Mouse (Mus musculus) midbrain, embryonic 14.5 days (tissue): Measurements from ENCODE around the gene Snx9. TPM values are rescaled to one million over a fixed set of nuclear protein-coding genes. Genes with fewer than 3 reads are reported as not detected.

ENCODE experiments used
- ATAC-seq: fragments of 200-750 bp; cut with Nextera tagmentation; 2 replicates; pipeline ENCODE4 v1.8.0; 2017; ENCODE audit warnings: moderate number of reproducible peaks, moderate library complexity; ENCODE audit not compliant: low FRiP score, low TSS enrichment
- DNase-seq: peaks from one replicate; pipeline ENCODE4 v3.0.0-alpha.2; 2015
- H3K27ac ChIP-seq: fragments of 300-500 bp; sonication (generic); replicated peaks from 2 replicates; pipeline ENCODE4 v1.5.1; 2014; ENCODE audit warnings: mild to moderate bottlenecking, low read depth, low read length, moderate library complexity
- H3K27me3 ChIP-seq: fragments of 300-500 bp; sonication (generic); 2 replicates; pipeline ENCODE4 v1.6.1; 2014; ENCODE audit warnings: low read length, control low read depth, mixed read lengths; ENCODE audit not compliant: control insufficient read depth, insufficient read depth
- H3K36me3 ChIP-seq: fragments of 300-500 bp; sonication (generic); 2 replicates; pipeline ENCODE4 v1.6.1; 2014; ENCODE audit warnings: low read length, control low read depth; ENCODE audit not compliant: control insufficient read depth, insufficient read depth
- H3K4me1 ChIP-seq: fragments of 300-500 bp; sonication (generic); 2 replicates; pipeline ENCODE4 v1.6.1; 2014; ENCODE audit warnings: mild to moderate bottlenecking, antibody characterized with exemption, low read length, control low read depth; ENCODE audit not compliant: control insufficient read depth, insufficient read depth
- H3K4me2 ChIP-seq: fragments of 300-500 bp; sonication (generic); 2 replicates; pipeline ENCODE4 v1.6.1; 2014; ENCODE audit warnings: mild to moderate bottlenecking, low read length, moderate library complexity
- H3K4me3 ChIP-seq: fragments of 300-500 bp; sonication (generic); replicated peaks from 2 replicates; pipeline ENCODE4 v1.5.1; 2014; ENCODE audit warnings: low read depth, low read length
- H3K9ac ChIP-seq: fragments of 300-500 bp; sonication (generic); replicated peaks from 2 replicates; pipeline ENCODE4 v1.6.1; 2014; ENCODE audit warnings: mild to moderate bottlenecking, low read length, moderate library complexity
- H3K9me3 ChIP-seq: fragments of 300-500 bp; sonication (generic); 2 replicates; pipeline ENCODE4 v1.6.1; 2016; ENCODE audit warnings: low read length, control low read depth, mixed read lengths; ENCODE audit not compliant: control insufficient read depth
- WGBS: fragments of 180-500 bp; shearing (Covaris S2); extraction: QIAGEN DNeasy Blood & Tissue Kit; methylation state at CpG from one replicate; pipeline ENCODE4 v1.1.7; 2014; 5-methylcytosine and 5-hydroxymethylcytosine counted together
- polyA plus RNA-seq: library from polyadenylated mRNA; unstranded; fragments of >200 nt; fragmentation: Nextera tagmentation; extraction: Ambion mirVana; gene quantifications from 2 replicates; pipeline ENCODE4 v1.2.1, GENCODE M21; 2014

Snx9 gene
- polyA plus RNA-seq, 1 experiment from 2014 or later: 8.3 TPM

DNA sequence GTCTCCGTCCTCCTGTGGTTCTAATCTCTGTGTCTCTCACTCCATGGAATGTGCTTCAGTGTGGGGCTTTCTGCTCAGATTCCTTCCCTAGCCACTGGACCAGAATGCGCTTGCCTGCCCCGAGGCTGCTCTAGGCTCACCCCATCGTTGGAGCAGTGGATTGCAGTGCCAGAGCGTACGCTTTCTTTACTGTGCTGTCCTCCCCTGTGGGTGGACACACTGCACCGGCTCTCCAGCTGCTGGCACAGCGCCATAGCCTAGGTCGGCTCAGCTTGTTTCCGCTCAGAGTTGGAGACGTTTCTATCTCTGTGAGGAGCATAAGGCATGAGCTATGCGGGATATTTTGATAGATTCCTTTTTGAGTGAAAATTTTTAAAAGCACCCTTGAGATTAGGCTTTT lies 31.4 kb downstream of the Snx9 start:
- WGBS: 58% methylated on average over 12 of the region's 12 CpGs
- H3K27ac ChIP-seq: no peak overlapping the region
- no peak for ATAC-seq
- H3K36me3 ChIP-seq: no peaks in the 10 kb centered on the region
- no peaks in the 10 kb centered on the region for H3K27me3 ChIP-seq
- H3K4me1 ChIP-seq: 0 out of 2 replicates have a peak, but pooled peaks cover 3% of the 10 kb centered on the region
- H3K4me3 ChIP-seq: no peak overlapping the region
- DNase-seq: peak; percentile 58
- H3K4me2 ChIP-seq: no peak overlapping the region
- H3K9ac ChIP-seq: no peak overlapping the region
- no peaks in the 10 kb centered on the region for H3K9me3 ChIP-seq

GRCm38 (mm10) chr17:5874565-5874964 lies 33.4 kb downstream of the Snx9 start:
- no peaks in the 10 kb centered on the region for H3K27me3 ChIP-seq
- H3K9ac ChIP-seq: no peak overlapping the region
- no peak overlapping the region for H3K4me2 ChIP-seq
- no peak overlapping the region for H3K4me3 ChIP-seq
- WGBS: 94% methylated on average over 1 of the region's 1 CpGs
- H3K4me1 ChIP-seq: 0 out of 2 replicates have a peak, but pooled peaks cover 3% of the 10 kb centered on the region
- no peaks in the 10 kb centered on the region for H3K9me3 ChIP-seq
- ATAC-seq (no peak), DNase-seq (no peak)
- no peaks in the 10 kb centered on the region for H3K36me3 ChIP-seq
- H3K27ac ChIP-seq: no peak overlapping the region

- Histone ChIP-seq H3K4me1 (no peaks in the 10 kb centered on the region), H3K9ac (no peak overlapping the region), H3K9me3 (no peaks in the 10 kb centered on the region), H3K27me3 (no peaks in the 10 kb centered on the region), H3K4me3 (no peak overlapping the region), H3K4me2 (no peak overlapping the region), H3K27ac (no peak overlapping the region), H3K36me3 (no peaks in the 10 kb centered on the region)
- 66% methylated on average over 10 of the region's 10 CpGs for WGBS
- ATAC-seq: no peak
- no peak for DNase-seq
These were observed 36.6 kb downstream of the Snx9 start for GRCm38 (mm10) chr17:5877611-5878157.

DNA sequence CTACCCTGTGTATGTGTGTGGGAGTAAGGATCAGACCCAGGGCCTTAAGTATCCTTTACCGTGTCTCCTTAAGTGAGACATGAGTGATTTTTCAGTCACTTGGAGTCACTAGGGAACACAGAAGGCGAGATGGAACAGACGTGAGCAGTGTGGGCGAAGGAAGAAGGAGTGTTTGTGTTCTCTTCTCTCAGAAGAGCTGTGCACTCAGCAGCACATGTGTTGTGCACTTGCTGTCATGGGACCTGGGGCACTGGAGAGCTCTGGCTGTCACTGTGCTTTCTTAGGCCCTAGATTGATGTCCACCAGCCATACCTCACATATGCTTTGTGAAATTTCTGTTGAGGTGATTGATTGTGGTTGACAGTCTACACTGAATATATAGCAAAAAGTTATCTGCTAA lies 37.7 kb downstream of the Snx9 start:
- no peaks in the 10 kb centered on the region for H3K27me3 ChIP-seq
- H3K9ac ChIP-seq: no peak overlapping the region
- H3K4me1 ChIP-seq: no peaks in the 10 kb centered on the region
- no peak overlapping the region for H3K27ac ChIP-seq
- no peaks in the 10 kb centered on the region for H3K36me3 ChIP-seq
- H3K4me2 ChIP-seq: no peak overlapping the region
- ATAC-seq (no peak), DNase-seq (no peak)
- H3K4me3 ChIP-seq: no peak overlapping the region
- H3K9me3 ChIP-seq: no peaks in the 10 kb centered on the region
- 89% methylated on average over 4 of the region's 4 CpGs for WGBS

- ATAC-seq: no peak
- 60% methylated on average over 8 of the region's 8 CpGs for WGBS
- no peak overlapping the region for H3K4me2 ChIP-seq
- peak; percentile 61 for DNase-seq
- no peaks in the 10 kb centered on the region for H3K27me3 ChIP-seq
- no peak overlapping the region for H3K9ac ChIP-seq
- no peaks in the 10 kb centered on the region for H3K4me1 ChIP-seq
- H3K4me3 ChIP-seq: no peak overlapping the region
- H3K27ac ChIP-seq: 0 out of 2 replicates have a peak overlapping the region, but pooled peaks have one; percentile 20
- no peaks in the 10 kb centered on the region for H3K9me3 ChIP-seq
- no peaks in the 10 kb centered on the region for H3K36me3 ChIP-seq
These were observed 44.3 kb downstream of the Snx9 start for GRCm38 (mm10) chr17:5885474-5885873.

- Histone ChIP-seq H3K27me3 (no peaks in the 10 kb centered on the region), H3K27ac (no peak overlapping the region), H3K36me3 (no peaks in the 10 kb centered on the region), H3K4me1 (no peaks in the 10 kb centered on the region), H3K4me2 (no peak overlapping the region), H3K4me3 (no peak overlapping the region), H3K9me3 (no peaks in the 10 kb centered on the region), H3K9ac (no peak overlapping the region)
- WGBS: 79% methylated on average over 6 of the region's 6 CpGs
- no peak for DNase-seq
- ATAC-seq: no peak
These were observed 45.2 kb downstream of the Snx9 start for GRCm38 (mm10) chr17:5886181-5886810.

DNA sequence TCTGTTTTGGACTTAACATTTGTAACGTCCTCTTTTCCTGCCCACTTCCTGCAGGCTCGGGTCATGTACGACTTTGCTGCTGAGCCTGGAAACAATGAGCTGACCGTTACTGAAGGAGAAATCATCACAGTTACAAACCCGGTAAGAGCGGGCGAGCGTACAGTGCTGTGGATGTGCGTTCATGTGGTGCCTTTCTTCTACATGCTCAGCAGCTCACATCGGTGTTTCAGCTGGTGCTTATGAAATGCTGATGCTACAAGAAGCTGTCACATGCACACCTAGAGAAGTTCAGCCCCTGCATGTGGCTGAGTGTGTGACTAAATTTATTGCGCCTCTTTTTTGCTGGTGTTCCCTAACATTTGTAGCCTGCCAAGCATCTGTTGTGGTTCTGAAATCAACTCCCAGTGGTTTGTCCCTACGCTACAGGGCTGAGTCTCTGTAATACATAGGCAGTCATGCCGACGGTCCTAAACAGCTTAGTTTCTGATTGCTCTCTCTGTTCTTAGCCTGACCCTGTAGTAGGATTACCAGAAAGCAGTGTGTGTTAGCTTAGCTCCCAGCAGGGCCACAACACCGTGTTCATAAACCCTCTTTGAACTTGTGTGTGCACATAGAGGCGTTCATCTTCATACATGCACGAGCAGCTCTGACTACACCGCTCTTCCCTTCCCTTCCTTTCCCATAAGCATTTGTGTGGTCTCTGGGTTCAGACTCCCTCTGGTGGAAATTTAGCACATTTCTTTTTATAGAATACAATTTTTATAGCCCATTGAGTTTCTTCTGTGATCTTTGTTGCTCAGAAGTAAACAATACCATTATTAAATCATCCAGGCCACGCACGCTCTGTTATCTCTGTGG lies 46.0 kb downstream of the Snx9 start:
- no peaks in the 10 kb centered on the region for H3K4me1 ChIP-seq
- H3K27me3 ChIP-seq: no peaks in the 10 kb centered on the region
- H3K27ac ChIP-seq: no peak overlapping the region
- no peak overlapping the region for H3K4me3 ChIP-seq
- H3K9me3 ChIP-seq: no peaks in the 10 kb centered on the region
- DNase-seq (peak; percentile 81), ATAC-seq (peak; percentile 43; the same call in 1 of the 2 replicates)
- 77% methylated on average over 20 of the region's 20 CpGs for WGBS
- no peak overlapping the region for H3K4me2 ChIP-seq
- no peaks in the 10 kb centered on the region for H3K36me3 ChIP-seq
- no peak overlapping the region for H3K9ac ChIP-seq

- Histone ChIP-seq H3K4me2 (no peak overlapping the region), H3K4me1 (peaks cover 3% of the 10 kb centered on the region; the same call in 1 of the 2 replicates), H3K27me3 (no peaks in the 10 kb centered on the region), H3K9ac (no peak overlapping the region), H3K9me3 (no peaks in the 10 kb centered on the region), H3K27ac (no peak overlapping the region), H3K4me3 (no peak overlapping the region), H3K36me3 (no peaks in the 10 kb centered on the region)
- ATAC-seq (no peak), DNase-seq (peak; percentile 75)
- 56% methylated on average over 8 of the region's 8 CpGs for WGBS
These were observed 49.3 kb downstream of the Snx9 start for GRCm38 (mm10) chr17:5890429-5890828.
